Mouse (Mus musculus) heart, adult 2 months (tissue): ENCODE results near the gene Tbc1d10b. TPM values are rescaled to one million over a fixed set of nuclear protein-coding genes. Genes with fewer than 3 reads are reported as not detected.
"Not testable (repeated sequence)": the region's sequence is repeated elsewhere in the genome, so short reads cannot be mapped to it uniquely, and the experiment has no call there.

Experiments used
- DNase-seq, 2 experiments: peaks; one replicate each; pipeline ENCODE4 v3.0.0; 2021
- H3K27ac ChIP-seq: fragments of 200-600 bp; 2 replicates; pipeline ENCODE4 v1.8.1; 2022
- H3K27me3 ChIP-seq: fragments of 200-500 bp; 2 replicates; pipeline ENCODE4 v1.6.1; 2012; ENCODE audit warnings: mild to moderate bottlenecking, low read length, inconsistent platforms, mixed read lengths; ENCODE audit not compliant: control insufficient read depth, insufficient read depth
- H3K36me3 ChIP-seq: fragments of 200-500 bp; 2 replicates; pipeline ENCODE4 v1.6.1; 2012; ENCODE audit warnings: low read length, inconsistent platforms; ENCODE audit not compliant: control insufficient read depth, insufficient read depth
- H3K4me1 ChIP-seq: fragments of 200-500 bp; 2 replicates; pipeline ENCODE4 v1.6.1; 2011; ENCODE audit warnings: low read length; ENCODE audit not compliant: control insufficient read depth, insufficient read depth
- H3K4me3 ChIP-seq: fragments of 200-600 bp; 2 replicates; pipeline ENCODE4 v1.8.1; 2022
- H3K79me2 ChIP-seq: fragments of 200-500 bp; replicated peaks from 2 replicates; pipeline ENCODE4 v1.6.1; 2012; ENCODE audit warnings: mild to moderate bottlenecking, inconsistent platforms, low read length, moderate library complexity, mixed read lengths; ENCODE audit not compliant: control insufficient read depth, insufficient read depth
- H3K9ac ChIP-seq: fragments of 200-500 bp; 2 replicates; pipeline ENCODE4 v1.6.1; 2012; ENCODE audit warnings: low read depth, mild to moderate bottlenecking, control low read depth, inconsistent platforms, low read length, mixed read lengths
- CTCF ChIP-seq: fragments of 200-600 bp; IDR thresholded peaks from 2 replicates; pipeline ENCODE4 v1.8.1; 2022; ENCODE audit warnings: antibody characterized with exemption, mild to moderate bottlenecking, moderate library complexity
- EP300 ChIP-seq: fragments of 200-500 bp; IDR thresholded peaks from 2 replicates; pipeline ENCODE4 v1.6.1; 2011; ENCODE audit warnings: low read depth, low read length, control low read depth; ENCODE audit not compliant: insufficient read depth
- POLR2A ChIP-seq: fragments of 200-500 bp; IDR thresholded peaks from 2 replicates; pipeline ENCODE4 v1.6.1; 2011; ENCODE audit warnings: mild to moderate bottlenecking, low read depth, low read length, control low read depth; ENCODE audit not compliant: insufficient read depth
- WGBS: fragments of 180-500 bp; shearing (Covaris S2); methylation state at CpG from one replicate; pipeline ENCODE4 v1.1.7; 2018; 5-methylcytosine and 5-hydroxymethylcytosine counted together
- intact Hi-C: fragments of 180-260 bp; cut with DNase I; formaldehyde crosslinking; loops from one replicate; pipeline ENCODE4 v1.15.1; 2025
- polyA plus RNA-seq: library from polyadenylated mRNA; depleted of rRNA; stranded (reverse); fragments of >200 nt; gene quantifications from 2 replicates; pipeline ENCODE4 v1.2.3, GENCODE M21; 2012
- total RNA-seq, 2 experiments: library from RNA; stranded (reverse); gene quantifications; 2 replicates each; pipeline ENCODE4 v1.2.3; 2021

The Tbc1d10b gene
- total and polyA plus RNA-seq, 3 experiments: 13.6 to 22.0 (median 20.5) TPM

- Histone ChIP-seq H3K4me3 (peak overlapping the region; percentile 69), H3K9ac (peak overlapping the region; percentile 90), H3K79me2 (0 out of 2 replicates have a peak, but pooled peaks cover under 1% of the 10 kb centered on the region), H3K27ac (peak overlapping the region; percentile 92), H3K27me3 (no peaks in the 10 kb centered on the region), H3K4me1 (peaks cover 2% of the 10 kb centered on the region), H3K36me3 (no peaks in the 10 kb centered on the region)
- intact Hi-C loops: loop anchor here (5.0 kb wide), 1 partner anchor 259 kb away; the partner anchor contains the start of gene Srcap
- no peak for DNase-seq
- 73% methylated on average over 6 of the region's 6 CpGs for WGBS
- no peak for TF ChIP-seq EP300
- no peak for TF ChIP-seq CTCF
- no peak for TF ChIP-seq POLR2A
These were observed 45.1 kb upstream of the Tbc1d10b start for GRCm38 (mm10) chr7:127253341-127253740.

- 59% methylated on average over 2 of the region's 2 CpGs for WGBS
- Histone ChIP-seq H3K36me3 (no peaks in the 10 kb centered on the region), H3K27me3 (no peaks in the 10 kb centered on the region), H3K4me1 (peaks cover 2% of the 10 kb centered on the region), H3K79me2 (0 out of 2 replicates have a peak, but pooled peaks cover 1% of the 10 kb centered on the region), H3K9ac (no peak overlapping the region), H3K4me3 (no peak overlapping the region), H3K27ac (no peak overlapping the region)
- no peak for TF ChIP-seq POLR2A
- TF ChIP-seq CTCF: peak; percentile 74
- no peak for DNase-seq
- intact Hi-C loops: loop anchor here (5.0 kb wide), 1 partner anchor 260 kb away; the partner anchor contains the start of gene Srcap
These were observed 44.1 kb upstream of the Tbc1d10b start for GRCm38 (mm10) chr7:127252414-127252813.

- not testable (repeated sequence) for H3K27me3 ChIP-seq, H3K4me3 ChIP-seq, H3K4me1 ChIP-seq, DNase-seq, H3K36me3 ChIP-seq, H3K79me2 ChIP-seq, H3K9ac ChIP-seq, H3K27ac ChIP-seq
- intact Hi-C loops: loop anchor here (5.0 kb wide), 1 partner anchor 262 kb away; the partner anchor contains the start of gene Srcap
- 90% methylated on average over 8 of the region's 8 CpGs for WGBS
These were observed 42.2 kb upstream of the Tbc1d10b start for GRCm38 (mm10) chr7:127250511-127250910.

GRCm38 (mm10) chr7:127244658-127245510 is 36.6 kb upstream of the Tbc1d10b start:
- intact Hi-C loops: no loop called here
- Histone ChIP-seq H3K4me3 (peak overlapping the region; percentile 70), H3K4me1 (peaks cover 8% of the 10 kb centered on the region), H3K27ac (peak overlapping the region; percentile 97), H3K27me3 (no peaks in the 10 kb centered on the region), H3K79me2 (0 out of 2 replicates have a peak, but pooled peaks cover 1% of the 10 kb centered on the region), H3K9ac (peak overlapping the region; percentile 96), H3K36me3 (no peaks in the 10 kb centered on the region; the same call in 1 of the 2 replicates)
- DNase-seq: no peak
- 9% methylated on average over 31 of the region's 33 CpGs for WGBS
- no peak for TF ChIP-seq EP300
- TF ChIP-seq CTCF: no peak
- no peak for TF ChIP-seq POLR2A

GRCm38 (mm10) chr7:127243870-127244657 is 35.8 kb upstream of the Tbc1d10b start, which contains the start of gene Zfp771:
TSS of gene Zfp771 (plus strand) at chr7:127244274.
- Histone ChIP-seq H3K27me3 (no peaks in the 10 kb centered on the region), H3K4me3 (peak within 1 kb of the TSS; percentile 70), H3K27ac (peak within 1 kb of the TSS; percentile 97), H3K9ac (peak within 1 kb of the TSS; percentile 96), H3K79me2 (0 out of 2 replicates have a peak, but pooled peaks cover 1% of the 10 kb centered on the region), H3K4me1 (peaks cover 8% of the 10 kb centered on the region), H3K36me3 (no peaks in the 10 kb centered on the region; the same call in 1 of the 2 replicates)
- TF ChIP-seq CTCF (peak; percentile 39), POLR2A (peak; percentile 83), EP300 (no peak)
- intact Hi-C loops: no loop called here
- 2% methylated on average over 56 of the region's 56 CpGs for WGBS
- DNase-seq: peak; percentile 95 to 96
